Mouse (Mus musculus): ENCODE measurements around the gene Dll4. TPM values are rescaled to one million over a fixed set of nuclear protein-coding genes. Genes with fewer than 3 reads are reported as not detected.

Dll4 gene
- polyA plus RNA-seq, 1 experiment = 0.05 TPM

DNA sequence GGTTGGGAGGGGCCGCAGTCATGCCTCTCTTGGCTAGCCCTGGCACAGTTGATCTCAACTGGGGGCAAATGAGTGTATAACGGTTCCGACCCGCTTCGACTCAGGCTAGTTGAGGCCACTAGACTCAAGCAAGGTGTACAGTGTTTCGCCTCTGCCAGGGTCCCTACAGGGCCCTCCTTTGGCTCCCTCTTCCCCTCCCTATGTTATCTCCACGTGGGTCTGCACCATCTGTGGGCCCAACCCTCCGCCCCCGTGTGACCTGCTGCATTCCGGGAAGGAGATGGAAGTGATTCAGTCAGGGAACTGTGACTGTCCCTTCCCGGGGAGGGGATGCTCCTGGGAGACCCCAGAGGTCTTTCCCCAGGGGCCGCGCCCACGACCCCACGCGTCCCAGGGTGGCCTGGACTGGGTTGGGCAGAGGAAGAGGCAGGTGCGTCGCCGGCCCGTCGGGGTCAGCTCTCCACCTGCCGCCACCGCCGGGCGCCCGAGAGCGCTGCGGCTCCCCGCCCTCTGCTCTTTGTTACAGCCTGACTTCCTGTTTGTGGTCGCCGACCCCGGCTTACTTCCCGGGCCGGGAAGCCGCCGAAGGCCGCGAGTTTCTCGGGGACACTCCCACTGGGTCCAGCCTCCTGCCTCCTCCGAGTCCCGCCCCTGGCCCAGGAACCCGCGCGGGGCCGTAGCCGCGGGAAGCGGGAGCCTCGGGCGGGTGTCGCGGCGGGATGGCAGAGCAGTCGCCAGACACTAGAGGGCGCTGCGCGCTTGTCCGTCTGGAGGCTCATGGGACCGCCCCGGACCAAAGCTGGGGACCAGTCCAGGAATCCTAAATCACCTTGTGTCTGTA, 12.1 kb downstream of the Dll4 start:
- TF ChIP-seq GATA1 (IDR thresholded peaks at IDR 0.05; ENCODE audit: low read length) = no peak

DNA sequence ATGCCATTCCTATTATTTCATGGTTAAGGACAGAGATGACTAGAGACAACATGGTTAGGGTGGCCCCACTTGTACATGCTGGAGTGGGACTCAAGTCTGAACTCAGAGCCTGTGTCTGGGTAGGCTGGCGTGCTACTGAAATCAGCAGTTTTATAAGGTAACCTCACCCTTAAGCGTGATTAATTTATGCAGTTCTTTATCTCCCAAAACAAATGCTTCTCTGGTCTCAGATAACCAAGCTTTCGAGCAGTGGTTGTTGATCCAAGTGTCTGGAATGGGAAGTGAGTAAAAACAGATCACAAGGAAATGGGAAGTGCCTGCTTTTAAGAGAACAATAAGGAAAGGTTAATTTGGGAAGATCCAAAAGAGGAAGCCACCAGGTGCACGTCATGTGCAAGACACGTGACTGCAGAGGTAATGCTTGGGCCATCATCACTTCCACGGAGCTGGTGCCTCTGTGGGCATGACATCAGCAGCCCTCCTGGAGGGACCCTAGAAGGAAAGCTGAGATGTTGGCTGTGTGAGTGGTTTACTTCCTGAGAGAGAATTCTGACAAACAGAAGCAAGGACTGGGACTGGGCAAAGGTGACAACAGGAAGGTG, 19.1 kb downstream of the Dll4 start:
- TF ChIP-seq GATA1 (IDR thresholded peaks at IDR 0.05; ENCODE audit: low read length) = no peak

DNA sequence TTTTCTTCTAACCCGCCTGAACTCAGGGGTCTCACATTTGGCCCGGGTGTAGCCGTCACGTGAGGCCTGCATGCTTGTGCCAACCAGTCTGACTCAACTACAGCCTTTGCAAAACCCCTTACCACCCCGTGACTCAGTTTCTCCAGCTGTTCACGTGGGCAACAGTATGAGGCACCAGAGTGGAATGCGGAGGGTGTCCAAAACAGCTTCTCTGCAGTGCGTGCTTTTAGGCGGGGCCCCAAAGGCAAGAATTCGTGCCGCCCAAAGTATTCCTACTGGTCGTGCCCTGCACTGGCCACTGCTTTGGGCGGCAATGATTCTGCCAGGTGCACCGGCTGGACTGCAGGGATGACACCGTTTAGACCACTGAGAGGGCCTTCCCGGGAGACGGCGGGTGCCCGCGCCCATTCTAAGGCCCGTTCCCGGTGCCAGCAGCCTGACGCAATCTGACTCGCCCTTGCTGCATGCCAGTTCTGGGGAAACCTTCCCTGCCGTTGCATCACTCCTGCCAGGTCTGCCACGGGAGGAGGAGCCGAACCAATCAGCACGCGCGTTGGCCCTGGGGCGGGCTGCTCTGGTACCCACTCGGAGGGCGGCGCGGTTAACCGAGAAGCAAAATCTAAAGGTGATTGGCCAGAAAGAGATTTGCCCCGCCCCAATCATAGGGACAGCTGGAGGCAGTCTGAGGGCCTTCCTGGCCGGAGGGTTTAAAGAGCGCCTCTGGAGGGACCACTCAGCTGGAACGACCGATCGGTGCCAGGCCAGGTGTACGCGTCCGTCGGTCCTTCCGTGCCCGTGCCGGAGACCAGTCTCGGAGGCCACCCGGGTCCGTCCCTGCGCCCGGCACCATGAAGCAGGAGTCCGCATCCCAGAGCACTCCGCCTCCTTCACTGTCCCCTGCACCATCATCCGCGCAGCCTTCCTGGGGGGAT, 25.2 kb downstream of the Dll4 start, which contains the start of gene Chac1:
Chac1 (plus strand) TSS at position 675 of the 932 bp plus-strand sequence.
- no peak for TF ChIP-seq GATA1 (IDR thresholded peaks at IDR 0.05; ENCODE audit: low read length)

DNA sequence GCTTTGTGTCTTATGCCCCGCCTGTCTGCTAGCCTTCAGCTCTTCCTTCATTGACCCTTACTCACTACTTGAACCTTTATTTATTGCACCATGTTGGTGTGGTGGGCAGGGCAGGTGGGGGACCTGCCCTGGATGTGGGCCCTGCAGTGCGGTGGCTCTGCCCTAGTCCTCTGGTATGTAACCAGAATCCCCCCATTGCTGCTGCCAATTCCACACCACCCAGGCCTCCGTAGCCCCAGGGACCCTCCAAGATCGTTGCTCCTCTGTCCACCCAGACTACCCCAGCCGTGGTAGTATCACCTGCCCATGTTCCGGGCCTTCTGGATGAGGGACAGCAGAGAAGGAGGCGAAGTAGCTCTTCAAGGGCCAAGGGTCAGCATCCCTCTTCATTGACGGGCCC, 28.1 kb downstream of the Dll4 start:
- TF ChIP-seq GATA1 (IDR thresholded peaks at IDR 0.05; ENCODE audit: low read length) = no peak

- no peak for TF ChIP-seq GATA1 (IDR thresholded peaks at IDR 0.05; ENCODE audit: low read length)
Observed at GRCm38 (mm10) chr2:119355089-119355488, 29.5 kb downstream of the Dll4 start.

GRCm38 (mm10) chr2:119355651-119356050, 30.1 kb downstream of the Dll4 start:
- TF ChIP-seq GATA1 (IDR thresholded peaks at IDR 0.05; ENCODE audit: low read length) = no peak

DNA sequence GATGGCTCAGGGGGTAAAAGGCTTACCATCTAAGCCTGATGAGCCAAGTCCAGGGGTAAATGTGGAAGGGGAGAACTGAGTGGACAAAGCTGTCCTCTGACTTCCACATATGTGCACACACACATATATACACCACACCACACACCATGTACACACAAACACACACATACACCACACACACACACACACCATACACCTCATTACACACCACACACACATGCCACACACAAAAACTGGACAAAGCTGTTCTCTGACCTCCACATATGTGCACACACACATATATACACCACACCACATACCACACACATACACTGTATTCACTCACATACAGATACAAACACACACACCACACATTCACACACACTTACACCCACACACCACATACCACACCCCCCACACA, 30.7 kb downstream of the Dll4 start:
- no peak for TF ChIP-seq GATA1 (IDR thresholded peaks at IDR 0.05; ENCODE audit: low read length)

DNA sequence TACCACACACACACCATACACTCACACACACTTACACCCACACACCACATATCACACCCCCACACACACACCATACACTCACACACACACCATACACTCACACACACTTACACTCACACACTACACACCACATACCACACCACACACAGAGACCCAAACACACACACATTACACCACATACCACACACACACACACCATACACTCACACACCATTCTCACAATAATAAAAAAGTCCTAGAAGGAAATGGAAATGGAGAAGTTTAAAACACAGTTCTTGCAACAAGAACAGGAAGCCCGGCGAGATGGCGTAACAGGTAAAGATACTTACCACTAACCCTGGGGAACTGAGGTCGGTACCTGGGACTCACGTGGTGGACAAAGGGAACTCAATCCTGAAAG, 31.2 kb downstream of the Dll4 start:
- TF ChIP-seq GATA1 (IDR thresholded peaks at IDR 0.05; ENCODE audit: low read length) = no peak

DNA sequence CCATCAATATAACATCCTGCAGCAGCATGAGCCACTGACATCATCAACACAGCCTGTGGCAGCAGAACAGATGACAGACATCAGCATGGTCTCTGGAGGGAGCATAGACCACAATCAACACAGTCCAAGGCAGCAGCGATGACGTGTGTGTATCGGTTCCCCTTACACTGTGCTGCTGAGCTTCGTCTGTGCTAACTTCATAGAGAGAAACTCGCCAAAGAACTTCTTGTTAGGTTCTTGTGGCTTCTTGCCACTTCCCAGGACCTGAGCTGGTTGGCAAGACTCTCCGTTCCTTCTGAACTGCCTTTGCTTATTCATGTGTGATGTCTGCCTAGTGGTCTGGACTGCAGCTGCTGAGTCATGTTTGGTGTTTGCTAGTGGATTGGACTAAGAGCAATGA, 32.7 kb downstream of the Dll4 start:
- no peak for TF ChIP-seq GATA1 (IDR thresholded peaks at IDR 0.05; ENCODE audit: low read length)

DNA sequence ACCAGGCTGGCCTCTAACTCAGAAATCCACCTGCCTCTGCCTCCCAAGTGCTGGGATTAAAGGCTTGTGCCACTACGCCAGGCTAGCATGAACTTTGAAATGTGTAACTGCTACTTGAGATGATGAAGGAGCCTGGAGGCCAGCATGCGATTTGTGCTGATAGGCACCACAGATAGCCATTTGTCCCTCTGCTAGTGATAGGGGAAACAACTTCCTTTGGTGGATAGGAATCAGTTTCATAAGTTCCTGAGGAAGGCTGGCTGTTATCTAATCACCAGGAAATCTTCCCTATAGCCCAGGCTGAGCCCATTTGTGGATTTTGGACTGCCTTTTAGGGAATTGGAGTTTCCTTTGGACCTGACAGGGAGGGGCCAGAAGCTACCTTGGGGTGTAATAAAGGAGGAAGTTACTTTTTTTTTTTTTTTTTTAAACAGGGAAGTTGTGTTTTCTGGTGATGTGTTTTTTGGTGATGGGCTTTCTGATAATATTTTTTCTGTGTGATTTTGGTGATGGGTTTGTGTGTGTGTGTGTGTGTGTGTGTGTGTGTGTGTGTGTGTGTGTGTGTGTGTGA, 34.2 kb downstream of the Dll4 start:
- TF ChIP-seq GATA1 (IDR thresholded peaks at IDR 0.05; ENCODE audit: low read length) = peak; percentile 77

GRCm38 (mm10) chr2:119364969-119365368, 39.4 kb downstream of the Dll4 start:
- TF ChIP-seq GATA1 (IDR thresholded peaks at IDR 0.05; ENCODE audit: low read length) = no peak

DNA sequence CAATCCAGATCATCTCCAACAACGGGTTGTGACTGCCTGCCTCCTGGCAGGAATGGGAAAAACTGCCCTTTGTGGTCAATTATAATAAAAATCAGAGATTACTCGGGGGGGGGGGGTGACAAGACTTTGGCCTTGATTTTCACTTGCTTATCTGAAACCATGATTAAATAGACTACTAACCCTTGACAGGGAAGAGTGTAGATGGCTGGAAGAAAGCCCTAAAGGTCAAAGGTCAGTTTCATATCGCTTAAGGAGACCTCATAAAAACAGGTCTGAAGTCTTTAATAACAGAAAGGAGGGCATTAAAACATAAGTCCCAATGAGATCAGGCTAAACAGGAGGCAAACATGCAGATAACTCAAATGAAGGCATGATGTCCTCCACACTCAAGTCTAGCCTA, 41.8 kb downstream of the Dll4 start:
- no peak for TF ChIP-seq GATA1 (IDR thresholded peaks at IDR 0.05; ENCODE audit: low read length)

- no peak for TF ChIP-seq GATA1 (IDR thresholded peaks at IDR 0.05; ENCODE audit: low read length)
Observed at GRCm38 (mm10) chr2:119370116-119370515, 44.5 kb downstream of the Dll4 start.

DNA sequence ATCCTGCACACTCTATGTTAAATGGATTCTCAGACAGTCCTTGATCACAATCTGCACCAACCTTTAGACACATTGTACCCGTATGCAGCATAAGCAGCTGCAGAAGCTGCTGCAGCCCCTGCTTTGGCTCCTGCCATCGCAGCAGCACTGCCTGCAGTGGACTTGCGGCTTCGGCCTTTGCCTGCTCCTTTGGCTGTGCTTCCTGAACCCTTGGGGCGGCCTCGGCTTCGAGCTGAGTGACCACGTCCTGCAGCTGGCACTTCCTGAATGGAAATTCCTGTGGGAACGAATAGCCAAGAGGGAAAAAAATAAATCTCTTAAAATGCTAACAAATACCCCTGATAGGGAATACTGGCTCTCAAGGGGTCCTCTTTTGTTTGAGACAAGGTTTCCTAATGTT, 51.7 kb downstream of the Dll4 start:
- TF ChIP-seq GATA1 (IDR thresholded peaks at IDR 0.05; ENCODE audit: low read length) = no peak

- TF ChIP-seq GATA1 (IDR thresholded peaks at IDR 0.05; ENCODE audit: low read length) = no peak
Observed at GRCm38 (mm10) chr2:119377826-119378225, 52.2 kb downstream of the Dll4 start.

DNA sequence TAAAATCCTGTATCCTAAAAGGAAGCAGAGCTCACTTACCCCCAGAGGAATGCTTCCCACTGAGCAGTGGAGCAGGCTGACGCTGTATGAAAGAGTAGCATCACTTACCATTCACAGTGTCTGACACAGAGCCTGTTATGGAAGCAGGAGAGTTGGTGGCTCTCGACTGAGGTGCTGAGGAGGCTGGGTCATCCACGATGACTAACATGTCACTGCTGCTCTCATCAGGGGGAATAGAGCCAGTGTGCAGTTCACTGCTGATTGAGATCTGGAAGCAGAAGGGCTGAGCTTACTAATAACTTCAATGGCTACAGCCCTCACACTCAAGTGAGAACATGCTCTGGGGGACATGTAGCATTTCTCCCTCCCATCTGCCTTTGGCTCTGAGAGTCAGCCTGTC, 53.9 kb downstream of the Dll4 start:
- TF ChIP-seq GATA1 (IDR thresholded peaks at IDR 0.05; ENCODE audit: low read length) = no peak

Other genes with a start within 250 kb of the Dll4 start
- gene Rad51, start 213.0 kb upstream of the Dll4 start, polyA plus RNA-seq (2012) = 32.6 and 40.6 TPM in 2 replicates
- 62.5 and 66.8 TPM in 2 replicates for gene Rmdn3, start 168.8 kb upstream of the Dll4 start, polyA plus RNA-seq (2012)
- gene Gchfr, start 158.0 kb upstream of the Dll4 start, polyA plus RNA-seq (2012) = 10.1 and 12.6 TPM in 2 replicates
- not detected in 2 replicates for gene Gm14137, start 151.3 kb upstream of the Dll4 start, polyA plus RNA-seq (2012)
- 25.3 and 25.8 TPM in 2 replicates for gene Zfyve19, start 117.2 kb upstream of the Dll4 start, polyA plus RNA-seq (2012)
- 37.2 and 46.4 TPM in 2 replicates for gene Dnajc17, start 117.0 kb upstream of the Dll4 start, polyA plus RNA-seq (2012)
- gene Ppp1r14d, start 95.9 kb upstream of the Dll4 start, polyA plus RNA-seq (2012) = not detected in 2 replicates
- gene Spint1, start 88.4 kb upstream of the Dll4 start, polyA plus RNA-seq (2012) = not detected in 2 replicates
- not detected in 2 replicates for gene Rhov, start 54.5 kb upstream of the Dll4 start, polyA plus RNA-seq (2012)
- gene Vps18, start 37.0 kb upstream of the Dll4 start, polyA plus RNA-seq (2012) = 19.7 and 25.5 TPM in 2 replicates
- not detected in 2 replicates for gene Chac1, start 25.4 kb downstream of the Dll4 start, polyA plus RNA-seq (2012)
- 6.6 and 8.0 TPM in 2 replicates for gene Ino80, start 151.9 kb downstream of the Dll4 start, polyA plus RNA-seq (2012)
- gene Exd1, start 221.8 kb downstream of the Dll4 start, polyA plus RNA-seq (2012) = 0.18 and 0.27 TPM in 2 replicates
- 13.0 and 17.3 TPM in 2 replicates for gene Chp1, start 221.9 kb downstream of the Dll4 start, polyA plus RNA-seq (2012)

All from G1E-ER4 (cell line).